Mouse (Mus musculus): ENCODE measurements around the gene Cd70. TPM values are rescaled to one million over a fixed set of nuclear protein-coding genes. Genes with fewer than 3 reads are reported as not detected.

Gene Cd70
- polyA plus RNA-seq, 1 experiment from 2014 or later, result not detected

Other genes starting within 250 kb of the Cd70 start
- gene Mllt1, start 214.4 kb downstream of the Cd70 start, polyA plus RNA-seq (2014; fragmentation: Nextera tagmentation; extraction: Ambion mirVana), result 11.4 and 20.4 TPM in 2 replicates
- 0.16 TPM in 1 of 2 replicates, not detected in the other for gene Acer1, start 167.7 kb downstream of the Cd70 start, polyA plus RNA-seq (2014; fragmentation: Nextera tagmentation; extraction: Ambion mirVana)
- 120 and 128 TPM in 2 replicates for gene Clpp, start 159.5 kb downstream of the Cd70 start, polyA plus RNA-seq (2014; fragmentation: Nextera tagmentation; extraction: Ambion mirVana)
- gene Alkbh7, start 152.4 kb downstream of the Cd70 start, polyA plus RNA-seq (2014; fragmentation: Nextera tagmentation; extraction: Ambion mirVana), result 54.9 and 55.7 TPM in 2 replicates
- gene Pspn, start 149.8 kb downstream of the Cd70 start, polyA plus RNA-seq (2014; fragmentation: Nextera tagmentation; extraction: Ambion mirVana), result not detected in 2 replicates
- gene Gtf2f1, start 138.5 kb downstream of the Cd70 start, polyA plus RNA-seq (2014; fragmentation: Nextera tagmentation; extraction: Ambion mirVana), result 29.2 and 31.0 TPM in 2 replicates
- 0.34 TPM in 1 of 2 replicates, not detected in the other for gene Gm17949, start 138.3 kb downstream of the Cd70 start, polyA plus RNA-seq (2014; fragmentation: Nextera tagmentation; extraction: Ambion mirVana)
- gene Khsrp, start 118.3 kb downstream of the Cd70 start, polyA plus RNA-seq (2014; fragmentation: Nextera tagmentation; extraction: Ambion mirVana), result 32.2 and 36.9 TPM in 2 replicates
- not detected in 2 replicates for gene Slc25a41, start 108.1 kb downstream of the Cd70 start, polyA plus RNA-seq (2014; fragmentation: Nextera tagmentation; extraction: Ambion mirVana)
- gene Crb3, start 90.7 kb downstream of the Cd70 start, polyA plus RNA-seq (2014; fragmentation: Nextera tagmentation; extraction: Ambion mirVana), result 0.19 and 0.27 TPM in 2 replicates
- gene Slc25a23, start 89.9 kb downstream of the Cd70 start, polyA plus RNA-seq (2014; fragmentation: Nextera tagmentation; extraction: Ambion mirVana), result 16.1 and 18.0 TPM in 2 replicates
- 0.50 and 0.69 TPM in 2 replicates for gene Dennd1c, start 71.3 kb downstream of the Cd70 start, polyA plus RNA-seq (2014; fragmentation: Nextera tagmentation; extraction: Ambion mirVana)
- gene Tubb4a, start 62.0 kb downstream of the Cd70 start, polyA plus RNA-seq (2014; fragmentation: Nextera tagmentation; extraction: Ambion mirVana), result 5.6 and 7.5 TPM in 2 replicates
- 1.9 and 2.8 TPM in 2 replicates for gene Tnfsf9, start 44.5 kb downstream of the Cd70 start, polyA plus RNA-seq (2014; fragmentation: Nextera tagmentation; extraction: Ambion mirVana)
- not detected in 2 replicates for gene Tnfsf14, start 44.4 kb upstream of the Cd70 start, polyA plus RNA-seq (2014; fragmentation: Nextera tagmentation; extraction: Ambion mirVana)
- 0.74 and 1.00 TPM in 2 replicates for gene C3, start 78.4 kb upstream of the Cd70 start, polyA plus RNA-seq (2014; fragmentation: Nextera tagmentation; extraction: Ambion mirVana)
- 27.4 and 29.0 TPM in 2 replicates for gene Gpr108, start 98.7 kb upstream of the Cd70 start, polyA plus RNA-seq (2014; fragmentation: Nextera tagmentation; extraction: Ambion mirVana)
- 32.9 and 33.0 TPM in 2 replicates for gene Trip10, start 99.7 kb upstream of the Cd70 start, polyA plus RNA-seq (2014; fragmentation: Nextera tagmentation; extraction: Ambion mirVana)
- 1.4 and 2.2 TPM in 2 replicates for gene Vav1, start 129.3 kb upstream of the Cd70 start, polyA plus RNA-seq (2014; fragmentation: Nextera tagmentation; extraction: Ambion mirVana)
- gene Adgre1, start 208.9 kb upstream of the Cd70 start, polyA plus RNA-seq (2014; fragmentation: Nextera tagmentation; extraction: Ambion mirVana), result 3.8 and 4.3 TPM in 2 replicates